Mouse (Mus musculus): ENCODE measurements around the gene Dusp23. TPM values are rescaled to one million over a fixed set of nuclear protein-coding genes. Genes with fewer than 3 reads are reported as not detected.

The Dusp23 gene
- total RNA-seq (2023), result under 1 TPM; 0.53 to 0.64 TPM

DNA sequence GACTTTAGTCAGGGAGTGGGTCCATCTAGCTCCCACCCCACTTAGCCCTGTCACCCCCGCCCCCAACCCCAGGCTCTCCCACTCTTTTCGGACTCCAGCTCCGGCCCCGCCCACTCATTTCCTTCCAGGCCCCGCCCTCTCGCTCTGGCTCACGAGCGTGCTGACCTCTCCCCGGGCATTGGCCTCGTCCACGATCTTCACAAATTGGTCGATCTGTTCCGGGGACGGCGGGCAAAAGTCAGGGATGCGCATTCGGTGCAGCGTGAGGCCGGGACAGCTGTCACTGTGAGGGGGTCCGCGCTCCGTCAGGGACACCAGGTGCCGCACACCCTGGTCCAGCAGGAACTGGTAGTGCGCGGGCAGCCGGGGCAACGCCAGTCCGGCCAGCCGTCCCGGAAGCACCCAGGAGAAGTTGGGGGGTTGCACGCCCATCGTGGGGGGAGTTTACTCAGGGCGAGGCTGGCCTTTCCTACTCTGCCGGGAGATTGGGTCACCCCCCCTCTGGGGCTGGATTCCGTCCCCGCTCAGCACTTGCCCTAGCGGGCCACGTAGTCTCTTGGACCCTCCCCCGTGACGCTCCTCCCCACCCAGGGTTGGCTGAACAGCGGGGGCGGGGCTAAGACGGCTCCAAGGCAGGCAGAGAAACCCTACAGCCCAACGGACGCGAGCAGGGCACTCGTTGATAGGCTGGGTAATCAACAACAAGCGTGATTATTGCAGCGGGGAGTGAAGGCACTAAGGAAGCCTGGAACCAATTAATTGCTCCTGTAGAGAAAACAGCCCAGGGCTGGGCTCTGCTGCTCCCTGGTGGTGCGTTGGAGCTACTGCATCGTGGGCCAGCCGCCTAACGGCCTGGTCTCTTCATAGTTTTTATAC is at the start of gene Dusp23:
Gene Dusp23, minus strand, starts transcription at position 512 of the 876 bp plus-strand sequence.

DNA sequence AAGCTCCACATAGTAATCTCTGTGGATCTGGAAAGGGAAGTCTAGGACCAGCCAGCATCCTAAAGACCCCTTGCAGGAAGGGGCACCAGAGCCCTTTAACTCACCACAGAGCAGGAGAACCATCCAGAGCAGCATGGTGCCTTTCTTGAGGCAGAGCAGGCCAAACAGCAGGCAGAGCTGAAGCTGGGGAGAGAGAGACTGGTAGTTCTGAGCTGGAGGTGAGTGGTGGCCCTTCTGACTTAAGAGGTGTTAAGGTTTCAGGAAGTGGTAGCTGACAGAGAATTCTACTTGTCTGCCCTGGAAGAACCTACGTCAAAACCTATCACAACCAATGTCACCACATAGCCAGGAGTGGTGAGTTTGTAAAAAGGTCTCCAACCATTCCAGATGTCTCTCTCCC is 30.4 kb downstream of the Dusp23 start, which contains the start of gene Fcrl6:
Gene Fcrl6, minus strand, starts transcription at position 226 of the 400 bp plus-strand sequence.

DNA sequence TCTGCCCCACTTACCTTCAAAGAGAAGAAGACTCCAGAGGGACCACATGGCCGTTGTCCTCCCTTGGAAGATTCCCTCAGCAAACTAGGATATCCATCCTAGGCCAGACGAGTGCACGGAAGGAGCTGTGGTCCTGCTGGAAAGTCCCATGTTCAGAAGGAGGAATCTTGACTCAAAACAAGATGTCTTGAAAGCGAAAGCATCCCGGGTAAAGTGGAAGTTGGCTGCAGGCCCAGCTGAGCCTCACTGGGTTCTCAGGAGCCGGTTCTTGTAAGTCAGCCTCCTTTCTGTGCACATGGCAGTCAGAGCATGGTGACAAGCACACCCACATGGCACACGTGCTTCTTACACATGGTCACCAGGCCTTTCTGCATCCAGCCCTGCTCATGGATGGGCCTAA is 42.4 kb downstream of the Dusp23 start, which contains the start of gene Slamf8:
Gene Slamf8, minus strand, starts transcription at position 184 of the 400 bp plus-strand sequence.

Other genes starting within 250 kb of the Dusp23 start
- gene Slamf9, start 157.6 kb downstream of the Dusp23 start, total RNA-seq (2023), result 1 to 10 TPM; 2.1 to 4.4 TPM
- gene Igsf9, start 151.2 kb downstream of the Dusp23 start, total RNA-seq (2023), result 10 to 100 TPM; 10.7 to 11.0 TPM
- 100 to 1,000 TPM; 108 to 129 TPM for gene Tagln2, start 132.9 kb downstream of the Dusp23 start, total RNA-seq (2023)
- gene Cfap45, start 112.2 kb downstream of the Dusp23 start, total RNA-seq (2023), result 1 to 10 TPM; 1.2 to 1.6 TPM
- not detected for gene Vsig8, start 77.0 kb downstream of the Dusp23 start, total RNA-seq (2023)
- gene Slamf8, start 42.4 kb downstream of the Dusp23 start, total RNA-seq (2023), result not detected
- gene Fcrl6, start 30.4 kb downstream of the Dusp23 start, total RNA-seq (2023), result not detected
- gene Crp, start 65.1 kb upstream of the Dusp23 start, total RNA-seq (2023), result not detected